Mouse (Mus musculus): ENCODE data around the gene Abcf1. TPM values are rescaled to one million over a fixed set of nuclear protein-coding genes. Genes with fewer than 3 reads are reported as not detected.
"Not testable (repeated sequence)": the region's sequence is repeated elsewhere in the genome, so short reads cannot be mapped to it uniquely, and the experiment has no call there.

Gene Abcf1
- polyA plus RNA-seq, 1 experiment from 2014 or later: 87.8 TPM

DNA sequence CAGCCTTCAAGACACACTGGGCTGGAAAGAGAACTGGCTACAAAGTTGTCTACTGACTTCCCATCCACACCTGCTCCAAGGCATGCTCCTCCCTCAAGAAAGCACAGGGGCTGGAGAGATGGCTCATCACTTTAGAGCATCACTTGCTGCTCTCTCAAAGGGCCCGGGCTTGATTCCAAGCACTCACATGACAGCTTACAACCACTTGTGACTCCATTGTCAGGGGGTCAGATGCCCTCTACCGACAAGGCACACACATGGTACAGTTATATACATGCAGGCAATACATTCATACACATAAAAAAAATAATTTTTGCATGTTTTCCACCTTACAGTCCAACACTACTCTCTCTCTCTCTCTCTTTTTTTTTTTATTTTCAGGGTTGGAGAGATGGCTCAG, 1.9 kb downstream of the Abcf1 start:
- H3K4me1 ChIP-seq: peaks cover 17% of the 10 kb centered on the region
- no peaks in the 10 kb centered on the region for H3K9me3 ChIP-seq
- WGBS: 81% methylated on average over 2 of the region's 2 CpGs
- H3K27me3 ChIP-seq: no peaks in the 10 kb centered on the region
- no peak overlapping the region for H3K27ac ChIP-seq
- H3K9ac ChIP-seq: no peak overlapping the region
- peaks cover 35% of the 10 kb centered on the region for H3K36me3 ChIP-seq
- no peak for ATAC-seq (ENCODE audit: borderline replicate concordance, extremely low read depth, low FRiP score, low TSS enrichment)
- no peak overlapping the region for H3K4me2 ChIP-seq
- no peak overlapping the region for H3K4me3 ChIP-seq

DNA sequence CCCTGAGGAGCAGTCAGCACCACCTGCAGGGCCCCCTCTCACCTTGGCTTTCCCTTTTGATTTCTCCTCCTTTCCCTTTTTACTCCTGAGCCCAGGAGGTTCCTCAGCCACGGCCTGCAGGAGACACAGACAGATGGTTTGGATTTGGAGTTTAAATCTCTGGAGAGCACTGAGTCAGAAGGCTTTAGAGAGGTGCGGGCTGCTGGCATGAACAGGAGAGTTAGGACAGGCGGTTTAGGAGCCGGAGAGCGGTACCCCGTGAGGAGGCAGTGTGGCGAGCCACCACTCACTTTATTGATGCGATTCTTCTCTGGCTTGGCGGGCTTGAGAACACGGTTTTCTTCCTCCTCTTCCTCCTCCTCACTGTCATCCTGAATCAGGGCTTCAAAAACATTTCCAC, 6.3 kb downstream of the Abcf1 start:
- Histone ChIP-seq H3K9ac (no peak overlapping the region), H3K27me3 (no peaks in the 10 kb centered on the region), H3K4me2 (no peak overlapping the region), H3K4me3 (no peak overlapping the region), H3K9me3 (no peaks in the 10 kb centered on the region), H3K36me3 (peaks cover 71% of the 10 kb centered on the region), H3K4me1 (peaks cover 3% of the 10 kb centered on the region), H3K27ac (no peak overlapping the region)
- no peak for ATAC-seq (ENCODE audit: borderline replicate concordance, extremely low read depth, low FRiP score, low TSS enrichment)
- WGBS: 87% methylated on average over 10 of the region's 10 CpGs

DNA sequence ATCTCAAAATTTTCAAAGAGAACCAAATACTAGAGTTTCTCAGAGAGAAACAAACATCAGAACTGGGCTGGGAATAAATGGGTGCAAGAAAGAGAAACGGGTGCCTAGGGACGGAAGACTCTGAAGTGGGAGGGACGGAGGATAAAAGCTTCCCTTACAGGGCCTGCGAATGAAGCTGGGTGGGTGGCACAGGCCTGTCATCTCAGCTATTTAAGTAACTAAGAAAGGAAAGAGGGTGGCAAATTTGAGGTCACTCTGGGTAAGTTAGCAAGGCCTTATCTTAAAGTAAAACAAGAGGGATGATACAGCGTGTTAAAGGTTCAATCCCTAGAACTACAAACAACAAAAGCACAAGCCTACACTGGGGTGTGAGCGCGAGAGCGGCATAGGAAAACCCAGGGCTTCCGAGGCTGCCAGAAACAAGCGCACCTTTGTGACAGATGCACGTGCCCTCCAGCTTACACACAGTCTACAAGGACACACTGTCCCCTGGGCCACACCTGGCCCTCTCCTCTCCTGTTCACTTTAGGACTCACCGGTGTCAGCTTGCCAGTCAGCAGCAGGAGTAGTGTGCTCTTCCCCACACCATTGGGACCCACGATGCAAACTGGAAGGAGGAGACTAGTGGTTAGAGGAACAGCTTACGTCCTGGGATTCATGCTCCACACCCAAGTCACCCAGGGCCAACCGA, 10.9 kb downstream of the Abcf1 start:
- H3K4me2 ChIP-seq: no peak overlapping the region
- ATAC-seq (ENCODE audit: borderline replicate concordance, extremely low read depth, low FRiP score, low TSS enrichment): no peak
- H3K9me3 ChIP-seq: no peaks in the 10 kb centered on the region
- no peak overlapping the region for H3K9ac ChIP-seq
- H3K36me3 ChIP-seq: peaks cover 82% of the 10 kb centered on the region
- no peaks in the 10 kb centered on the region for H3K27me3 ChIP-seq
- no peak overlapping the region for H3K27ac ChIP-seq
- no peaks in the 10 kb centered on the region for H3K4me1 ChIP-seq
- WGBS: 94% methylated on average over 15 of the region's 15 CpGs
- no peak overlapping the region for H3K4me3 ChIP-seq

DNA sequence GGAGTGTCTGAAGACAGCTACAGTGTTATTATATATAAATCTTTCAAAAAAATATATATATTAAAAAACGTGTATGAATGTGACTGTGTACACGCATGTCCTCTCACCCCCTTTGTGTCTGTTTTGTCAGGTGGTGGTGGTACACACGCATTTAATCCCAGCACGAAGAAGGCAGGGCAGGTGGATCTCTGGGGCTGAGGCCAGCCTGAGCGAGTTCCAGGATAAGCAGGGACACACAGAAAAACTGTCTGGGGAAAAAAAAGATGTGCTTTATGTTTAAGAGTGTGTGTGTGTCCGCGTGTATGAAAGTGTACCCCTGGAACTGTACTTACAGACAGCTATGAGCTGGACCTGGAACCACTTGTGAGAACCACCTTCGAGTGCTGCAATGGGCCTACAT, 14.9 kb downstream of the Abcf1 start:
- peaks cover 43% of the 10 kb centered on the region for H3K36me3 ChIP-seq
- 75% methylated on average over 8 of the region's 8 CpGs for WGBS
- no peak for ATAC-seq (ENCODE audit: borderline replicate concordance, extremely low read depth, low FRiP score, low TSS enrichment)
- no peak overlapping the region for H3K4me2 ChIP-seq
- no peaks in the 10 kb centered on the region for H3K4me1 ChIP-seq
- no peak overlapping the region for H3K4me3 ChIP-seq
- H3K27ac ChIP-seq: no peak overlapping the region
- no peaks in the 10 kb centered on the region for H3K9me3 ChIP-seq
- H3K27me3 ChIP-seq: no peaks in the 10 kb centered on the region
- no peak overlapping the region for H3K9ac ChIP-seq

DNA sequence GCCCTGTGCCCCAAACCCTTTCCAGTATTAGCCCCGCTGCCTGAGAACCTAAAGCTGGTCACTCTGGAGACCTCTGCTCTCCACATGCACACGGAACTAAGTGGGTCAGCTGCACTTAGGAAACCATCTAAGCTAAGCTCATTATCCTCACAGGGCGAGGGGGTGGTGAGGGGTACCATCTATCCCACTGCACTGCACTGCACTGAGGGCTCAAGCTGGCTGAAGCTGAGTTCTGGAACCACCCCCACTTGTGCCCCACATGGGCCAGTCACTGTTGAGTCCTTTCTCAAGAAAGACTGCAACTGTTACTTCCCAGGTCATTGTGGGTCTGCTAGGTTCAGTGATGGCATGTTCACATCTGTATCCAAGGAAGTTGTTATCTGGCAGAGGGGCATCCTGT, 17.0 kb downstream of the Abcf1 start:
- ATAC-seq (ENCODE audit: borderline replicate concordance, extremely low read depth, low FRiP score, low TSS enrichment); H3K27me3 ChIP-seq; H3K27ac ChIP-seq; H3K4me1 ChIP-seq; H3K4me2 ChIP-seq; H3K9ac ChIP-seq; H3K4me3 ChIP-seq; H3K9me3 ChIP-seq: not testable (repeated sequence)
- 85% methylated on average over 3 of the region's 3 CpGs for WGBS
- H3K36me3 ChIP-seq: peaks cover 21% of the 10 kb centered on the region

DNA sequence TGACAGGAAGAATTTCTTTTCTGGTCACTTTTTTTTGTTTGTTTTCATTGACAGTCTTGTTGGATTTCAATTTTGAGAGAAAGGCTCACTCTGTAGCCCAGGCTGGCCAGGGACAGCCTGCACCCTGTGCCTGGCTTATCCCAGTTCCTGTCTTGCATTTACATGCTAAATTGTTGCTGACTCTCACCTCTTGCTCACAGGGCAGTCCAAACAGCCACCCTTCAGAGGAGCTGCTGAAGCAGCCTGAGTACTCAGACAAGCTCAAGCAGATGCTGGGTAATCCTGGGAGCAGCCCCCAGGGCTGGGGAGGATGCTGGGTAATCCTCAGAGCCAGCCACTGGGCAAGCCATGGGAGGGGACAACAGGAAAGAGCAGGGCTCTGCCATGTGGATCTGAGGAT, 18.6 kb downstream of the Abcf1 start:
- not testable (repeated sequence) for H3K4me2 ChIP-seq

DNA sequence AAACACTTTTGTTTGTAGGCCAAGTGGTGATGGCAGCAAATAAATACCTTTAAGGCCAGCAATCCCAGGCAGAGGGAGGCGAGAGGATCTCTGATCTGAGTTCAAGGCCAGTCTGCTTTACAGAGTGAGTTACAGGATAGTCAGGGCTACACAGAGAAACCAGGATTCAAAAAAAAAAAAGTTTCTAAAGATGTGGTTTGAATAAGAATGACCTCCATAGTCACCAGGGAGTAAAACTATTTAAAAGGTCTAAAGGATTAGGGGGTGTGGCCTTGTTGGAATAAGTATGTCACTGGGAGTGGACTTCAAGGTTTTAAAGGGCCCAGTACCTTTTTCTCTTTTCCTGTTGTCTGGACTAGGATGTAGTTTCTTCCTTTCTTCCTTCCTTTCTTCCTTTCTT, 29.6 kb downstream of the Abcf1 start:
- Histone ChIP-seq H3K4me2 (no peak overlapping the region), H3K36me3 (no peaks in the 10 kb centered on the region), H3K27ac (no peak overlapping the region), H3K9me3 (no peaks in the 10 kb centered on the region), H3K9ac (no peak overlapping the region), H3K27me3 (no peaks in the 10 kb centered on the region), H3K4me3 (no peak overlapping the region), H3K4me1 (no peaks in the 10 kb centered on the region)
- WGBS: 45% methylated on average over 1 of the region's 1 CpGs
- ATAC-seq (ENCODE audit: borderline replicate concordance, extremely low read depth, low FRiP score, low TSS enrichment): no peak

More for the DNA sequence above, 18.6 kb downstream of the Abcf1 start:
- H3K27me3 ChIP-seq; H3K4me1 ChIP-seq; ATAC-seq (ENCODE audit: borderline replicate concordance, extremely low read depth, low FRiP score, low TSS enrichment); H3K9me3 ChIP-seq; H3K27ac ChIP-seq; H3K36me3 ChIP-seq; H3K9ac ChIP-seq; H3K4me3 ChIP-seq: not testable (repeated sequence)

DNA sequence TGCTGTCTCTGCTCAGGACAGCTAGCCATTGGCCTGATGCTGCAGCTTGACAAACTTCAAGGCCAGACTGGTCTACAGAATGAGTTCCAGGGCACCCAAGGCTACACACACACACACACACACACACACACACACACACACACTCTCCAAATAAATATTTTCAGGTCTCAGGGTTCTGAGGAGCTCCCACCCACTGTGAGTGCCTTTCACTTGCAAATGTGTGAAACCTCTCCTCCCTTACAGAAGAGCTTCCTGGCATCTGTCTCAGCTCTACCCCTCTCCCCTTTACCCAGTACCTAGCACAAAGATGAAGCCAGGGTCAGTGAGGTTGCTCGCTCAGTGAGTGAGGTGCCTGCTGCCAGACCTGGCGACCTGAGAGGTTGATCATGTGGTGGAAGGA, 30.5 kb downstream of the Abcf1 start:
- Histone ChIP-seq H3K9me3 (no peaks in the 10 kb centered on the region), H3K36me3 (no peaks in the 10 kb centered on the region), H3K9ac (no peak overlapping the region), H3K4me1 (no peaks in the 10 kb centered on the region), H3K27me3 (no peaks in the 10 kb centered on the region), H3K4me2 (no peak overlapping the region), H3K27ac (no peak overlapping the region), H3K4me3 (no peak overlapping the region)
- ATAC-seq (ENCODE audit: borderline replicate concordance, extremely low read depth, low FRiP score, low TSS enrichment): no peak
- 41% methylated on average over 2 of the region's 2 CpGs for WGBS

DNA sequence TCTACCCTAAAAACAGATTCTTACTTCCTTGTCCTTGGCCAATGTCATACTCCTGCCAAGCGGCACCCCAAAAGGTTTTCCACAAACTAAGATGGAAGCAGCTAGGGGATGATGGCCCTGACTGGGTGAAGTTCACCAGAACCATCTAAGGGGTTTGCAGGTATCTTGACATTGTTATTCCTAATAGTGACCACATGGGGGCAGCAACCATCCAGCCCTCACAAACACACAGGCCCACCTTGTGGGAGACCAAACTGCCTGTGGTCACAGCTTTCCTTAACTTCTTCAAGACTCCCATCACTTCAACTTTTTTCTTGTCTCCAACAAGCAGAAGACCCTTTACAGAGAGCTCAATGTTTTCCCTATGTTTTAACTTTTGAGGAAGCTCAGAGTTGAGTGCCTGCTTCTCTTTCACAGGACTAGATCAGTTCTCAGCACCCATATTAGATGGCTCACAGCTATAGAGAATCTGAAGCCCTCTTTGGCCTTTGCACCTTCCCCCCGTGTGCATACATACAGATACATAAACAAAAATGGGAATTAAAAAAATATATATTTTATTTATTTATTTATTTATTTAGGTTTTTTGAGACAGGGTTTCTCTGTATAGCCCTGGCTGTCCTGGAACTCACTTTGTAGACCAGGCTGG, 31.7 kb downstream of the Abcf1 start:
- H3K4me3 ChIP-seq: no peak overlapping the region
- H3K36me3 ChIP-seq: no peaks in the 10 kb centered on the region
- no peak for ATAC-seq (ENCODE audit: borderline replicate concordance, extremely low read depth, low FRiP score, low TSS enrichment)
- no peaks in the 10 kb centered on the region for H3K9me3 ChIP-seq
- H3K4me1 ChIP-seq: no peaks in the 10 kb centered on the region
- WGBS: 28% methylated on average over 2 of the region's 2 CpGs
- no peaks in the 10 kb centered on the region for H3K27me3 ChIP-seq
- no peak overlapping the region for H3K9ac ChIP-seq
- no peak overlapping the region for H3K4me2 ChIP-seq
- H3K27ac ChIP-seq: no peak overlapping the region

DNA sequence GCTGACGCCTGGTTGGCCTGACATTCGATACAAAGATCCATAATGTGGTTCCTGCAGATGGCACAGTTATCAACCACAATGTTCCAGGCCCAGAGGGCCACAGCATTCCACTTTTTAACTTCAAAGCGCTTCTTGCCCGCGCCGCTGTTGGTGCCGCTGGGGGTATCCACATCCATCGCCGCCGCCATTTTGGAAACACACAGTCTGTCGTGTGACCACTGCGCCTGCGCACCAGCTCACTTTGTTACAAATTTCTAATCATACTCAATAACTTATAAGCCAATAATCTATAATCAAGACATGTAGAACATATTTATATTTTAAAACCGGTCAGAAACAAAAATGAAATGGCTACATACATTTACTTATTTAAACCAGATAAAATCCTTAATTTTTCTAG, 33.8 kb downstream of the Abcf1 start:
- not testable (repeated sequence) for H3K27ac ChIP-seq; H3K4me3 ChIP-seq; H3K9me3 ChIP-seq; ATAC-seq (ENCODE audit: borderline replicate concordance, extremely low read depth, low FRiP score, low TSS enrichment); H3K9ac ChIP-seq; H3K4me2 ChIP-seq; H3K27me3 ChIP-seq; H3K4me1 ChIP-seq; H3K36me3 ChIP-seq
- 84% methylated on average over 14 of the region's 14 CpGs for WGBS

DNA sequence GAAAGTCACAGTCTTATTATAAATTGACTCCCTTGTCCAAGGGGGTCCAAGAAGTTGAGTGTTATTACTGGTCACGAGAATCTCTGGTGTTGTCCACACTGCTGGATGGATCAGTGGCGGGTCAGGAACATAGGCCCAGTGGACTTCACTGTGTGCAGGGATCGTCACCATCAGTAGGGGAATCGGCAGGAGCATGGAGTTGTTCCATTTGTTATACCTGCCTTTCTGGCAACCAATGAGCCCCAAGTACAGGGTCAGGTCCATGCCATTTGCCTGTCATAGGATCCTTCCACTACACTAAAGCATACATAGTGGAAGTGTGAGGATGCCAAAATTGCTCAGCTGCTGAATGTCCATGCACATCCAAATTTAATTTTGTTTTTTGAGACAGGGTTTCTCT, 37.0 kb downstream of the Abcf1 start:
- no peak overlapping the region for H3K9ac ChIP-seq
- H3K4me3 ChIP-seq: no peak overlapping the region
- peaks cover 41% of the 10 kb centered on the region for H3K36me3 ChIP-seq
- no peaks in the 10 kb centered on the region for H3K9me3 ChIP-seq
- ATAC-seq (ENCODE audit: borderline replicate concordance, extremely low read depth, low FRiP score, low TSS enrichment): no peak
- H3K4me1 ChIP-seq: no peaks in the 10 kb centered on the region
- H3K27me3 ChIP-seq: no peaks in the 10 kb centered on the region
- 90% methylated on average over 4 of the region's 4 CpGs for WGBS
- no peak overlapping the region for H3K27ac ChIP-seq
- H3K4me2 ChIP-seq: no peak overlapping the region

DNA sequence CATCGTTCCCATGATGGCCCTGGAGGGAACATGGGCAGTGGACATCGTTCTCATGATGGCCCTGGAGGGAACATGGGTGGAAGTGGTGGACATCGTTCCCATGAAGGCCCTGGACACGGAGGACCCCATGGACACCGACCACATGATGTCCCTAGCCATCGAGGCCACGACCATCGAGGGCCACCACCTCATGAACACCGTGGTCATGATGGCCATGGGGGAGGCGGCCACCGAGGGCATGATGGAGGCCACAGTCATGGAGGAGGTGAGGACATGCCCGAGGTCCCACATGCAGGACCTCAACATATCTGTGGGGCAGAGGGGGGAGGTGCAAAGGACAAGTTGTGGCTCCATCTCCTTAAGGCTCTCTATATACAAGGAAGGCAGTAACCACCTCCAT, 38.9 kb downstream of the Abcf1 start:
- Histone ChIP-seq H3K4me2 (no peak overlapping the region), H3K27me3 (no peaks in the 10 kb centered on the region), H3K36me3 (peaks cover 57% of the 10 kb centered on the region), H3K4me3 (no peak overlapping the region), H3K9ac (no peak overlapping the region), H3K27ac (no peak overlapping the region), H3K9me3 (no peaks in the 10 kb centered on the region), H3K4me1 (no peaks in the 10 kb centered on the region)
- 94% methylated on average over 12 of the region's 12 CpGs for WGBS
- ATAC-seq (ENCODE audit: borderline replicate concordance, extremely low read depth, low FRiP score, low TSS enrichment): peak; percentile 25; the same call in 1 of the 2 replicates
